Mouse (Mus musculus) C2C12 (cell line): ENCODE results near the gene Eif4g3. TPM values are rescaled to one million over a fixed set of nuclear protein-coding genes. Genes with fewer than 3 reads are reported as not detected.

ENCODE experiments used
- H3K27me3 ChIP-seq: one replicate; pipeline ENCODE4 v1.6.1; 2011; ENCODE audit not compliant: control insufficient read depth, insufficient read depth, insufficient read length
- H3K36me3 ChIP-seq: one replicate; pipeline ENCODE4 v1.6.1; 2011; ENCODE audit not compliant: control insufficient read depth, insufficient read depth
- H3K4me3 ChIP-seq: one replicate; pipeline ENCODE4 v1.5.1; 2011; ENCODE audit warnings: mild to moderate bottlenecking, control low read depth; ENCODE audit not compliant: poor library complexity, insufficient read depth, severe bottlenecking
- H3K79me2 ChIP-seq: one replicate; pipeline ENCODE4 v1.6.1; 2011; ENCODE audit not compliant: control insufficient read depth, insufficient read depth
- H3K79me3 ChIP-seq: one replicate; pipeline ENCODE4 v1.6.1; 2011; ENCODE audit warnings: low read depth, control low read depth
- H3ac ChIP-seq: one replicate; pipeline ENCODE3; 2011; ENCODE audit warnings: low read depth; ENCODE audit not compliant: control insufficient read depth, insufficient read length
- CEBPB ChIP-seq: IDR thresholded peaks from one replicate; pipeline ENCODE4 v1.6.1; 2011; ENCODE audit warnings: low read depth, mild to moderate bottlenecking, control low read depth, moderate library complexity
- CTCF ChIP-seq: IDR thresholded peaks from one replicate; pipeline ENCODE4 v1.5.1; 2011; ENCODE audit not compliant: control insufficient read depth, insufficient read depth, insufficient read length
- FOSL1 ChIP-seq: IDR thresholded peaks from one replicate; pipeline ENCODE4 v1.8.0; 2011; ENCODE audit warnings: mild to moderate bottlenecking, low read length; ENCODE audit not compliant: poor library complexity, insufficient read depth, severe bottlenecking
- MAX ChIP-seq: IDR thresholded peaks from one replicate; pipeline ENCODE4 v1.6.1; 2011; ENCODE audit warnings: mild to moderate bottlenecking, control low read depth
- MYOD1 ChIP-seq: IDR thresholded peaks from one replicate; pipeline ENCODE4 v1.6.1; 2011; ENCODE audit warnings: low read depth; ENCODE audit not compliant: control insufficient read depth, insufficient read length
- MYOG ChIP-seq: IDR thresholded peaks from one replicate; pipeline ENCODE4 v1.6.1; 2011; ENCODE audit not compliant: control insufficient read depth, insufficient read length; ENCODE audit errors: extremely low read depth
- USF1 ChIP-seq: IDR thresholded peaks from one replicate; pipeline ENCODE4 v1.6.1; 2011; ENCODE audit warnings: low read depth, mild to moderate bottlenecking, control low read depth, moderate library complexity
- polyA plus RNA-seq: library from polyadenylated mRNA; unstranded; fragments of >200 nt; fragmentation: generic; extraction: Trizol; gene quantifications from one replicate; pipeline ENCODE4 v1.2.1, GENCODE M21; 2012; ENCODE audit warnings: missing spikeins

Gene Eif4g3
- polyA plus RNA-seq, 1 experiment: 24.3 TPM

GRCm38 (mm10) chr4:138246756-138247665, 254.2 kb downstream of the Eif4g3 start:
- peaks cover 39% of the 10 kb centered on the region for H3K36me3 ChIP-seq
- no peak overlapping the region for H3ac ChIP-seq
- no peaks in the 10 kb centered on the region for H3K79me3 ChIP-seq
- no peaks in the 10 kb centered on the region for H3K27me3 ChIP-seq
- H3K4me3 ChIP-seq: no peak overlapping the region
- H3K79me2 ChIP-seq: no peaks in the 10 kb centered on the region
- TF ChIP-seq CEBPB: no peak
- no peak for TF ChIP-seq MAX
- TF ChIP-seq MYOD1: no peak
- no peak for TF ChIP-seq CTCF
- no peak for TF ChIP-seq USF1
- TF ChIP-seq MYOG: no peak
- no peak for TF ChIP-seq FOSL1

DNA sequence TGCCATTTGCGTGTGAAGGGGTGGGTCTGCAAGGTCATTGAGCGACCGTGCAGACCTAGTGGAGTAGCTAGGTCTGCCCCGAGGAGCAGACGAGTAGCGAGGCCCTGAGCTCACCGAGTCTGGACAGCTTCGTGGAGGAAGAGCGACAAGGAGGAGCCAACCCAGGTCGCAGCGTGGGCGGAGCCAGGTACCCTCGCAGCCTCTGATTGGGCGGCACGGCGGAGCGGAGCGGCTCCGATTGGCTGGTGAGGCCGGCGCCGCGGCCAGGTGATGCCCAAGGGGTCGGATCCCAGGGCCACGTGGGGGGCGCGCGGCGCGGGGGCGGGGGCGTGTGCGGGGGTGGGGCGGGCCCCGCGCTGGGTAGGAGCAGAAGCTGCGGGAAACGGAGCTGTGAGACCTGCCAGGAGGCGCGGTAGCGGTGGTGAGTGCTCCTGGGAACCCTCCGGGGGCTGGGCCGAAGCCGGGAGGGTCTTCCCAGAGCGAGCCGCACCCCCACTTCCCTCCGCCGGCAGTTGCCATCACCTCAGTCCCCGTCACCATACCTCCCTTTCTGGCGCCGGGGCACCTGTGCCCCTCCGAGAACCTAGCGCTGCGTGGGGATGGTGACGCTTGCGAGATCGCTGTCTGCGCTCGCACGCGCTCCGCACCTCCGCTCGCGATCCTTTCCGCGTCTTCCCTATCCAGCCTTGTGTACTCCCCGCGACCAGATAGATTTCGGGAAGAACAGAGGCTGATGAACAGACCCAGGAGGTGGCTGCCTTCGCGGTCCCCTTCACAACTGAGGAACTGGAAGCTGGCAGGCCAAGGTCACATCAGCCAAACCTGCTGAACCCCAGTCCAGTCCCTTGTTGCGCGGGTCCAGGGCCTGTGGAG, 257.5 kb downstream of the Eif4g3 start, which contains the start of the genes Sh2d5 and Kif17:
Gene Sh2d5 (plus strand): TSS at position 316 of the 873 bp plus-strand sequence.
Gene Kif17 (plus strand): TSS at position 348 of the 873 bp plus-strand sequence.
- no peak within 1 kb of the TSS for H3K4me3 ChIP-seq
- H3K79me3 ChIP-seq: no peaks in the 10 kb centered on the region
- no peaks in the 10 kb centered on the region for H3K27me3 ChIP-seq
- H3K36me3 ChIP-seq: peaks cover 11% of the 10 kb centered on the region
- H3ac ChIP-seq: no peak within 1 kb of the TSS
- H3K79me2 ChIP-seq: no peaks in the 10 kb centered on the region
- TF ChIP-seq MYOD1: no peak
- no peak for TF ChIP-seq USF1
- TF ChIP-seq CTCF: no peak
- no peak for TF ChIP-seq MYOG
- TF ChIP-seq CEBPB: no peak
- no peak for TF ChIP-seq FOSL1
- TF ChIP-seq MAX: no peak

DNA sequence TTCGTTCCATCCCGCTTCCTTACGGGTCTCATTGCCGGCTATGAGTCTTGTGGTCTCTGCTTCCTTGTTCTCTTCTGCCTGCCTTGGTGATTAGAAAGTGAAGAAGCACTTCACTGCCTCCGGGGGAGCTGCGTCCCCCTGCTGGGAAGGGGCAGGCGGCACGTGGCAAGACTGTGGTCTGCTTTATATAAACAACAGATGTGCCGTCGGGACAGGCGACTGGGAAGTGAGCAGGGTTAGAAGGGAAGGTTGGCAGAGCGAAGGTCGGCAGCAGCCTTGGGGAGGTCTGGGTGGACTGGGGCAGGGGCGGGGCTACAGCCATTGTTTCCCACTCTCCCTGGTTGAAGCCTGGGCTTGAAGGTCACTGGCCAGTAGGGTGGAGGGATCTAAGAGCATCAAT, 259.0 kb downstream of the Eif4g3 start:
- H3K79me2 ChIP-seq: no peaks in the 10 kb centered on the region
- peaks cover 9% of the 10 kb centered on the region for H3K36me3 ChIP-seq
- no peaks in the 10 kb centered on the region for H3K27me3 ChIP-seq
- H3ac ChIP-seq: no peak overlapping the region
- H3K4me3 ChIP-seq: no peak overlapping the region
- TF ChIP-seq MAX (no peak), USF1 (no peak), CTCF (no peak), FOSL1 (no peak), MYOG (no peak), CEBPB (no peak), MYOD1 (no peak)
- H3K79me3 ChIP-seq: no peaks in the 10 kb centered on the region

GRCm38 (mm10) chr4:138252231-138252630, 259.4 kb downstream of the Eif4g3 start:
- H3K79me2 ChIP-seq: no peaks in the 10 kb centered on the region
- no peaks in the 10 kb centered on the region for H3K27me3 ChIP-seq
- no peak overlapping the region for H3K4me3 ChIP-seq
- no peaks in the 10 kb centered on the region for H3K79me3 ChIP-seq
- TF ChIP-seq CEBPB (no peak), FOSL1 (no peak), MAX (no peak), CTCF (no peak), USF1 (no peak), MYOD1 (no peak), MYOG (no peak)
- H3K36me3 ChIP-seq: peaks cover 7% of the 10 kb centered on the region
- no peak overlapping the region for H3ac ChIP-seq

GRCm38 (mm10) chr4:138257116-138257687, 264.4 kb downstream of the Eif4g3 start:
- H3ac ChIP-seq: no peak overlapping the region
- TF ChIP-seq CTCF (no peak), MYOG (no peak), USF1 (no peak), MAX (no peak), MYOD1 (no peak), FOSL1 (no peak), CEBPB (no peak)
- H3K79me2 ChIP-seq: no peaks in the 10 kb centered on the region
- H3K4me3 ChIP-seq: no peak overlapping the region
- H3K27me3 ChIP-seq: no peaks in the 10 kb centered on the region
- H3K79me3 ChIP-seq: no peaks in the 10 kb centered on the region
- H3K36me3 ChIP-seq: no peaks in the 10 kb centered on the region
